Mouse (Mus musculus) E14TG2a.4 (cell line): Measurements from ENCODE around the gene Jhy.

Experiments
- CTCF ChIP-seq: conservative IDR thresholded peaks from 2 replicates; pipeline ENCODE4 v1.5.1; 2014; ENCODE audit warnings: low read length
- NANOG ChIP-seq: IDR thresholded peaks from 2 replicates; pipeline ENCODE4 v1.6.1; 2014; ENCODE audit warnings: borderline replicate concordance, low read length, mixed read lengths

DNA sequence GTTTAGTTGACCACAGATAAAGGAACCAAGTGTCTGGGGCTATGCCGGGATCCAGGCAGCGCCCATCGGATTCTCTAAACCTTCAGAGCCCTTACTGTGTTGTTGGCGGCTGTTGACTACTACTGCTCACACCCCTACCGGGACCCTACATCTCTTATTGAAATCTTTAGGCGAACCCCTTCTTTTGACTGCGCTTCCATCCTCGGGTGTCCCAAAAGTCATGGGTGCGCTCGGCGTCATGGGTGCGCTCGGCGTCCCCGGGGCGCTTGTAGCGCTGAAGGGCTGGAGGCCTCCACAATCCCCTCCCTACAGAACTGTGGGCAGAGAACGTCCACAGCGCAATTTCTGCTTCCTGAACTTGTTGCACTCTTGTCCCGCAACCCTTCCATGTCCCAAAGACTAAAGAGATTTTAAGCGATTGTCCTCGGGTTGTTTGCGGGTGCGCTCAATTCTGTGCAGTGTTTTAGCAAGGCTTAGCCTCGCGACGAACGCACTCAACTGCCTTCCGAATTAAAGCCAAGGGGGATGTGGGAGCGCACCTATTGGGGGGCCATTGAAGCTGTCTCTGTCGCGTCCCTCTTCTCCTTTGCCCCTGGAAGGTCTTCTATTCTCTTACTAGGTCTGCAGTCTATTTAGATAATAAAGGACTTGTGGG, 85.5 kb downstream of the Jhy start:
- TF ChIP-seq CTCF (no peak), NANOG (no peak)
